Mouse (Mus musculus): ENCODE results near the gene Tjap1. TPM values are rescaled to one million over a fixed set of nuclear protein-coding genes. Genes with fewer than 3 reads are reported as not detected.

Tjap1 gene
- polyA plus RNA-seq, 1 experiment from 2014 or later = 29.6 TPM

DNA sequence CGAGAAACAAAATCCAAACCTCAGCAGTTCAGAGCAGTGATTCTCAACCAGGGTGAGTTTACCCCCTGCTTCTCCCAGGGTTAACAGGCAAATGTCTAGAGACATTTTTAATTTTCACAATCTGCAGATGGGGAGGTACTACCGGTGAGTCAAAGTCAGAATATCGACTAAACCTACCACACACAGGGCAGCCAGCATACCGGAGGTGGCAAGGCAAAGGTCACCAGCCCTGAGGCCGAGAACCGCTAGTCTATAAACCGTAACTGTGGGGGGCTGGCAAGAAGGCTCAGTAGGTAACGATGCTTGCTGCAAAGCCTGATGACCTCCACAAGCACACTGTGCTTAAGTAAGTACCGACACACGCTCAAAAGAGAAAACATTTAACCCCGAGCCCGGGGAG lies 17.3 kb downstream of the Tjap1 start:
- H3K27me3 ChIP-seq (replicated peaks; ENCODE audit: control insufficient read depth, insufficient read depth, low read length) = no peaks in the 10 kb centered on the region
- H3K4me2 ChIP-seq (ENCODE audit: low read depth, low read length) = no peak overlapping the region
- H3K4me3 ChIP-seq (ENCODE audit: low read length) = no peak overlapping the region
- H3K9ac ChIP-seq (ENCODE audit: low read depth, low read length) = no peak overlapping the region
- 81% methylated on average over 12 of the region's 12 CpGs for WGBS
- no peaks in the 10 kb centered on the region for H3K9me3 ChIP-seq (ENCODE audit: control insufficient read depth, low read length)
- H3K27ac ChIP-seq (ENCODE audit: low read length) = no peak overlapping the region
- peaks cover 36% of the 10 kb centered on the region for H3K4me1 ChIP-seq (ENCODE audit: control insufficient read depth, insufficient read depth, low read length)
- no peak for ATAC-seq
- peaks cover 26% of the 10 kb centered on the region for H3K36me3 ChIP-seq (ENCODE audit: control insufficient read depth, insufficient read depth, low read length)

DNA sequence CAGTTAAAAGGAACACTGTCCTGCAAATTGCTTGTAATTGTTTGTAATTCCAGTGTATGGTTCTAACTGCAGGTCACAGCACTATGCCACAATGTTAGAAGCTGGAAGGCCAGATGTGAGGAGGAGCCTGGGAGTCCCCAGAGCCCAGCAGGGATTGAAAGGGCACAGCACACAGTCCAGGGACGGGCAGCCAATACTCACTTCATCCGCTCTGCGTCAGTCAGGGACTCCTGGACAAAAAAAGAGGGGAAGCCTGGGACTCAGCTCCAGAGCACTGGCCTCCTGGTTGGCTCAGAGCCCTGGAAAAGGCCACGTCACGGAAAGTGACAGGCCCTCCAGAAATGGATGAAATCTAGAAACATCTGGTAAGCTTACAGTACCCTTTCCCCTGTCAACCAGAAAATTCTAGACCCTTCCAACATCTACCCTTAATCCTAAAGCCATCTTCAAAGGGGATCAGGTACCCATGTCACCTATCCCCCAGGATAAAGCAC lies 20.6 kb downstream of the Tjap1 start:
- Histone ChIP-seq H3K4me2 (ENCODE audit: low read depth, low read length) (no peak overlapping the region), H3K27ac (ENCODE audit: low read length) (no peak overlapping the region), H3K4me3 (ENCODE audit: low read length) (no peak overlapping the region), H3K36me3 (ENCODE audit: control insufficient read depth, insufficient read depth, low read length) (peaks cover 32% of the 10 kb centered on the region), H3K9me3 (ENCODE audit: control insufficient read depth, low read length) (no peaks in the 10 kb centered on the region), H3K27me3 (replicated peaks; ENCODE audit: control insufficient read depth, insufficient read depth, low read length) (no peaks in the 10 kb centered on the region), H3K4me1 (ENCODE audit: control insufficient read depth, insufficient read depth, low read length) (peaks cover 16% of the 10 kb centered on the region), H3K9ac (ENCODE audit: low read depth, low read length) (no peak overlapping the region)
- 89% methylated on average over 5 of the region's 5 CpGs for WGBS
- ATAC-seq = no peak

DNA sequence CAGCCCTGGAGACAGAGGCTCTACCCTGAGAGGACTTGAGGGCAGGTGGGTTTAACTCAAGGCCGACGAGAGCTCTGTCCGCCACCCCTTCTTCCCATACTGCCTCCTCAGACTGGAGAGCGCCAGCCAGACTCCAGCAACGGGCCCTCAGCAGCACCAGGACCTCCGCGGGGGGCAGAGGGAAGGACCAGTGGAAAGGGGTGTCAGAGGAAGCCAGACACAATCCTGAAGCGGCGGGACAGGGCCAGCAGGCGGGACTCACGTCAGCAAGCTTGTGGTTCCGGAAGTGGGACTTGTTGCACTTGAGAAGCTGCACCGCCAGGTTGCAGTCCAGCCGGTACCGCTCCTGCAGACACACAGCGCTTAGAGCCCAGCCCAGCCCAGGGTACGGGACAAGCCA lies 23.2 kb downstream of the Tjap1 start:
- Histone ChIP-seq H3K4me1 (ENCODE audit: control insufficient read depth, insufficient read depth, low read length) (0 out of 2 replicates have a peak, but pooled peaks cover under 1% of the 10 kb centered on the region), H3K9me3 (ENCODE audit: control insufficient read depth, low read length) (no peaks in the 10 kb centered on the region), H3K27ac (ENCODE audit: low read length) (no peak overlapping the region), H3K4me3 (ENCODE audit: low read length) (no peak overlapping the region), H3K9ac (ENCODE audit: low read depth, low read length) (no peak overlapping the region), H3K4me2 (ENCODE audit: low read depth, low read length) (no peak overlapping the region), H3K27me3 (replicated peaks; ENCODE audit: control insufficient read depth, insufficient read depth, low read length) (peaks cover 8% of the 10 kb centered on the region), H3K36me3 (ENCODE audit: control insufficient read depth, insufficient read depth, low read length) (peaks cover 34% of the 10 kb centered on the region)
- no peak for ATAC-seq
- WGBS = 89% methylated on average over 17 of the region's 17 CpGs

DNA sequence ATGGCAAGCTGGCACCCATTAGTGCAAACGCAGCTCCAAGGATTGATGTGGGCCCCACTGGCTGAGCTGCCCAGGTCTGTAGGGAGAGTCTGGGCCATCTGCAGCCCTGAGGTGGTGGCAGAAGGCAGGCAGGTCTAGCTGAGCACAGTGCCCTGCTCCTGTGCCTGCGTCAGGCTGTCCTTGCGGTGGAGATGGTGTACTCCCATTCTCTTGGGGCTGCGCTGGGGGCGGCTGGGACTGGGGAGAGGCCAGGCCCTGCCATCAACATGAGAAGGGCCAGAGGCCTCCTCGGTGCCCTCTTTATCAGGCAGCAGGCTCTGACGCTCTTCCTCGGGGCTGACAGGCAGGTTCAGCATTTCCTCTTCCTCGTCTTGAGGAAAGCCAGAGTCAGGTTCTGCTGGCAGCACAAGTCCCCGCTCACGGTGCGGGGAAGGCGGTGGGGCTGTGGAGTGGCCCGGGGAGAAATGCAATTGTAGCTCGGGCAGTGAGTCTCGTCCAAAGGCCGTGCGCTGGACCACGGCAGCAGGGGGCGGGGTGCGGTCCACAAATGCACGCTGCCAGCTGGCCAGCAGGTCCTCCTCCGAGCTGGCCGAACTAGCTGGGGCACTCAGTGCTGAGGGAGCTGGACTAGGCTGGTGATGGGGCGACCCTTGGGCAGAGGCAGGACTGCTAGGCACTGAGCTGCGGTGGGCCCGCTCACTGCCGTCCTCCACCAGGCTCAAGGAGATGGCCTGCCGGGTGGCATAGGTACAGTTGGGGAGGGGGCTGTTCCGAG lies 24.4 kb downstream of the Tjap1 start:
- WGBS = 82% methylated on average over 30 of the region's 30 CpGs
- Histone ChIP-seq H3K36me3 (ENCODE audit: control insufficient read depth, insufficient read depth, low read length) (peaks cover 28% of the 10 kb centered on the region), H3K9me3 (ENCODE audit: control insufficient read depth, low read length) (no peaks in the 10 kb centered on the region), H3K4me2 (ENCODE audit: low read depth, low read length) (no peak overlapping the region), H3K4me1 (ENCODE audit: control insufficient read depth, insufficient read depth, low read length) (peaks cover 9% of the 10 kb centered on the region), H3K27me3 (replicated peaks; ENCODE audit: control insufficient read depth, insufficient read depth, low read length) (peaks cover 16% of the 10 kb centered on the region), H3K9ac (ENCODE audit: low read depth, low read length) (no peak overlapping the region), H3K4me3 (ENCODE audit: low read length) (no peak overlapping the region), H3K27ac (ENCODE audit: low read length) (no peak overlapping the region)
- no peak for ATAC-seq

DNA sequence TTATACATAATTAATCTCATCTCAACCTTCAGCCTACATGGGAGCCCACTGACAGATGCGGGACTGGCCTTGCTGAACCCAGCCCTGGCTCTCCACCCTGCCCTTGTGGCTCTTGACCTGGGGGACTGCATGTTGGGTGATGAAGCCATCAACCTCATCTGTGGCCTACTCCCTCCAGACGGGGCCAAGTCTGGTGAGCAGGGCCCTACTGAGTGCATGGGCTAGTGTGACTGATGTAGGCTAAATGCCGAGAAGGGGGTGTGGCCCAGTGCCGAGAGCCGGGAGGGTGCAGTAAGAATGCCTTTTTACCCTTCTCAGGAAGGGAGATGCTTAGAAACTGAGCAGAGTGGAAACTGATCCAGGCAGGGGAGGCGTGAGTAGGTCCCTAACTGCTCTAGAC lies 27.7 kb downstream of the Tjap1 start:
- peaks cover 14% of the 10 kb centered on the region for H3K4me1 ChIP-seq (ENCODE audit: control insufficient read depth, insufficient read depth, low read length)
- H3K27me3 ChIP-seq (replicated peaks; ENCODE audit: control insufficient read depth, insufficient read depth, low read length) = peaks cover 16% of the 10 kb centered on the region
- H3K27ac ChIP-seq (ENCODE audit: low read length) = no peak overlapping the region
- H3K36me3 ChIP-seq (ENCODE audit: control insufficient read depth, insufficient read depth, low read length) = peaks cover 36% of the 10 kb centered on the region; the same call in 1 of the 2 replicates
- H3K4me3 ChIP-seq (ENCODE audit: low read length) = no peak overlapping the region
- H3K4me2 ChIP-seq (ENCODE audit: low read depth, low read length) = no peak overlapping the region
- no peaks in the 10 kb centered on the region for H3K9me3 ChIP-seq (ENCODE audit: control insufficient read depth, low read length)
- H3K9ac ChIP-seq (ENCODE audit: low read depth, low read length) = no peak overlapping the region
- 32% methylated on average over 6 of the region's 6 CpGs for WGBS
- ATAC-seq = no peak

DNA sequence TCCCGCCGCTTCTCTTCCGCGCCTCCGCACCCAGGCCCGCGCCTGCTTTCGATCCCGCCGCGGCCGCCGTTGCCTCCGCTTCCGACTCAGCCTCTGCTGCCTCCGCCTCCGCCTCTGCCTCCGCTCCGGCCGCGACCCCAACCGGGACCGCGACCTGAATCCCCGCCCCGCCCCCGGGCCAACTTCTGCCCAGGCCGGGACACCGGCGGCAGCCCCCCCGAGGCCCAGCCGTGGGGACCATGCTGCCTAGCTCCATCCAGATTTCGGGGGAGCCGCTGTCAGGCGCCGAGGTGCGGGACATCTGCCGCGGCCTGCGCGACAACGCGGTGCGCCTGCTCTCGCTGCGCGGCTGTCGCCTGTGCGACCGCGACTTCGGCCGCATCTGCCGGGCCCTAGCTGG lies 28.7 kb downstream of the Tjap1 start:
- peak; percentile 24 for ATAC-seq
- Histone ChIP-seq H3K36me3 (ENCODE audit: control insufficient read depth, insufficient read depth, low read length) (peaks cover 30% of the 10 kb centered on the region; the same call in 1 of the 2 replicates), H3K27ac (ENCODE audit: low read length) (no peak overlapping the region), H3K4me3 (ENCODE audit: low read length) (peak overlapping the region; percentile 71), H3K4me2 (ENCODE audit: low read depth, low read length) (peak overlapping the region; percentile 100), H3K9me3 (ENCODE audit: control insufficient read depth, low read length) (no peaks in the 10 kb centered on the region), H3K9ac (ENCODE audit: low read depth, low read length) (peak overlapping the region; percentile 66), H3K4me1 (ENCODE audit: control insufficient read depth, insufficient read depth, low read length) (peaks cover 17% of the 10 kb centered on the region), H3K27me3 (replicated peaks; ENCODE audit: control insufficient read depth, insufficient read depth, low read length) (peaks cover 16% of the 10 kb centered on the region)
- WGBS = under 1% methylated on average over 52 of the region's 54 CpGs

DNA sequence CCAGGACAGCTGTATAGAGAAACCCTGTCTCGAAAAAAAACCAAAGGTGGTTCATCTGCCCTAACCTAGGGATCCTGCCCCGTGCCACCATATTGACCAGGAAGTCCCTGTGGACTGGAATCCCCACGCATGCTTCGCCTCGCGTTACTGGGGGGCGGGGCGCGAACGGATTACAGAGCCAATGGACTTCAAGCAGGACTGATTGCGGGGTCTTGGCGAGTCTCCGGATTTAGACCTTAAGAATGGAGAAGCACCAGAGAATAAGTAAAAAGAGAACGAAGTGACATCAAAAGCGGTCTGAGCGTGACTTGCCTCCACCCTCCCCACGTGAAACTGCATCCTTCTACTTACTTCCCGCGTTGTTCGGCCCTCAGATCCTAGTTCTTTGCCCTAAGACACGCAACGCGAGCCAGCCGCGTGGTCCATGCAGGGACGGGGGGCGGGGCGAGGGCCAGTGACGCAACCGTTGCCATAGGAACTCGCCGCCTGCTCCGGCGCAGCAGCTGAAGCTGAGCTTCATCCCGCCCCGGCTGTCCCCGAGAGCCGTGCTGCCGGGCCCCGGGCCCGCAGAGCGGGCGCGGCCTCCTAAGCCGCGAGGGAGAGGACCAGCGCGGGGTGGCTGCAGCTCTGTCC lies 29.3 kb downstream of the Tjap1 start, which contains the start of gene Lrrc73:
TSS of gene Lrrc73 (plus strand) at position 80 of the 633 bp plus-strand sequence.
- Histone ChIP-seq H3K36me3 (ENCODE audit: control insufficient read depth, insufficient read depth, low read length) (peaks cover 30% of the 10 kb centered on the region; the same call in 1 of the 2 replicates), H3K4me1 (ENCODE audit: control insufficient read depth, insufficient read depth, low read length) (peaks cover 23% of the 10 kb centered on the region), H3K27me3 (replicated peaks; ENCODE audit: control insufficient read depth, insufficient read depth, low read length) (peaks cover 16% of the 10 kb centered on the region), H3K27ac (ENCODE audit: low read length) (no peak within 1 kb of the TSS), H3K9ac (ENCODE audit: low read depth, low read length) (peak within 1 kb of the TSS; percentile 66), H3K9me3 (ENCODE audit: control insufficient read depth, low read length) (no peaks in the 10 kb centered on the region), H3K4me2 (ENCODE audit: low read depth, low read length) (peak within 1 kb of the TSS; percentile 100), H3K4me3 (ENCODE audit: low read length) (peak within 1 kb of the TSS; percentile 71)
- peak; percentile 84 for ATAC-seq
- WGBS = 1% methylated on average over 48 of the region's 48 CpGs

DNA sequence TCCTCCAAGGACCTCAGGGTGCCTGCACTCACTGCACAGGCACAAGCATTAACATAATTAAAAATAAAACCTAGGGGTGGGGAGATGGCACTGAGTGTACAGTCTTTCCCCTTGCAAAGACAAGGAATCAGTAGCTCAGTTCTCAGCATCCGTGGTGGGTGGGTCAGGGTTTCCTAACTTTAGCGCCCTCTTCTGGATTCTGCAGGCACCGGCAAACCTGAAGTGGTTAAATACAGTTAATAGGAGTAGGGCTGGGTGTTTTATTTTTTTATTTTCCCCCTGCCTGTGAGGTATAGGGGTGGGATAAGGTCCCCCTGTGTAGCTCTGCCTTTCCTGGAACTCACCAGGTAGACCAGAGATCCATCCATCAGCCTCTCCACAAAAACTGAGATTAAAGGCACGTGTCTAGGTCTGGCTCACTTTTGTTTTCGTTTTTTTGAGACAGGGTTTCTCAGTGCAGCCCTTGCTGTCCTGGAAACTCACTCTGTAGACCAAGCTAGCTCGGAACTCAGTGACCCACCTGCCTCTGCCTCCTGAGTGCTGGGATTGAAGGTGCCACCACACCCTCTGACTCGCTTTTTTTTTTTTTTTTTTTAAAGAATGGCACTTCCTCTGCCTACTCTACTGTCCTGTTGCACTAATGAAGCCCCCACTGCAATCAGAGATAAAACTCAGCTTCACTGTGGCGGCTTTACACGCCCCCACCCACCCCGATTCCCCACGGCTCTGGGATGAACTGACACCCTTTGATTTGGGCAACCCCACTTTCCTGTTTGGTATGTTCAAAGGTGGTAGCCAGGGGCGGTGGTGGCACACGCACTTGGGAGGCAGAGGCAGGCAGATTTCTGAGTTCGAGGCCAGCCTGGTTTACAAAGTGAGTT lies 30.0 kb downstream of the Tjap1 start:
- H3K27ac ChIP-seq (ENCODE audit: low read length) = no peak overlapping the region
- peak overlapping the region; percentile 100 for H3K4me2 ChIP-seq (ENCODE audit: low read depth, low read length)
- H3K4me1 ChIP-seq (ENCODE audit: control insufficient read depth, insufficient read depth, low read length) = peaks cover 24% of the 10 kb centered on the region
- H3K36me3 ChIP-seq (ENCODE audit: control insufficient read depth, insufficient read depth, low read length) = peaks cover 24% of the 10 kb centered on the region; the same call in 1 of the 2 replicates
- peaks cover 16% of the 10 kb centered on the region for H3K27me3 ChIP-seq (replicated peaks; ENCODE audit: control insufficient read depth, insufficient read depth, low read length)
- 60% methylated on average over 14 of the region's 14 CpGs for WGBS
- ATAC-seq = no peak
- peak overlapping the region; percentile 71 for H3K4me3 ChIP-seq (ENCODE audit: low read length)
- peak overlapping the region; percentile 66; the same call in 1 of the 2 replicates for H3K9ac ChIP-seq (ENCODE audit: low read depth, low read length)
- no peaks in the 10 kb centered on the region for H3K9me3 ChIP-seq (ENCODE audit: control insufficient read depth, low read length)

DNA sequence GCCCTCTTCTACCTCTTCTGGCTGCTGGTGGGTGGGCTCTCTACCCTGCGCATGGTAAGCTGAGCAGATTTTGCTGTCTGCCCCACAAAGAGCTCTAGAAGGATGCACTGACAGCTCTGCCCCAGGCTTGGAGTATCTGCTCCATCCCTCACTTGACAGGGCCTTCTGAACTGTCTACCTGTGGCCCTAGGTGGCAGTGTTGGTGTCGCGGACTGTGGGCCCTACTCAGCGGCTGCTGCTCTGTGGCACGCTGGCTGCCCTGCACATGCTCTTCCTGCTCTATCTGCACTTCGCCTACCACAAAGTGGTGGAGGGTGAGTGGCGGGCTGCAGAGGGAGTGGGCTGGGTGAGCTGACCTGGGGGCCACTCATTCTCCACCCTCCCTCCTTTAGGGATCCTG lies 31.7 kb downstream of the Tjap1 start:
- no peak overlapping the region for H3K4me3 ChIP-seq (ENCODE audit: low read length)
- H3K4me2 ChIP-seq (ENCODE audit: low read depth, low read length) = no peak overlapping the region
- H3K36me3 ChIP-seq (ENCODE audit: control insufficient read depth, insufficient read depth, low read length) = peaks cover 19% of the 10 kb centered on the region; the same call in 1 of the 2 replicates
- WGBS = 74% methylated on average over 7 of the region's 7 CpGs
- H3K27ac ChIP-seq (ENCODE audit: low read length) = no peak overlapping the region
- H3K4me1 ChIP-seq (ENCODE audit: control insufficient read depth, insufficient read depth, low read length) = peaks cover 31% of the 10 kb centered on the region
- no peak for ATAC-seq
- no peak overlapping the region for H3K9ac ChIP-seq (ENCODE audit: low read depth, low read length)
- H3K9me3 ChIP-seq (ENCODE audit: control insufficient read depth, low read length) = no peaks in the 10 kb centered on the region
- H3K27me3 ChIP-seq (replicated peaks; ENCODE audit: control insufficient read depth, insufficient read depth, low read length) = peaks cover 16% of the 10 kb centered on the region
